Mouse (Mus musculus): ENCODE data around the gene Nrros. TPM values are rescaled to one million over a fixed set of nuclear protein-coding genes. Genes with fewer than 3 reads are reported as not detected.

The Nrros gene
- total and polyA plus RNA-seq, 3 experiments = 55.9 to 59.8 TPM; not detected in 1

- Histone ChIP-seq H3K79me2 (ENCODE audit: control insufficient read depth, insufficient read depth, low read length, poor library complexity) (peaks cover 6% of the 10 kb centered on the region), H3K27me3 (ENCODE audit: control insufficient read depth in 1 of 2, insufficient read depth in 2 of 2, low read length in 2 of 2) (no peaks in the 10 kb centered on the region), H3K4me1 (ENCODE audit: control insufficient read depth in 1 of 2, insufficient read depth in 2 of 2, low read length in 2 of 2) (no peaks in the 10 kb centered on the region; a peak in 2 of 4 replicates), H3K27ac (ENCODE audit: control insufficient read depth, low read depth, low read length) (peak within 1 kb of the TSS; percentile 22), H3K9me3 (replicated peaks; ENCODE audit: insufficient read depth, low read length) (no peaks in the 10 kb centered on the region), H3K4me3 (ENCODE audit: control insufficient read depth in 1 of 2, insufficient read depth in 1 of 2, low read depth in 2 of 2, low read length in 2 of 2) (peak within 1 kb of the TSS; percentile 81 to 87), H3K36me3 (ENCODE audit: control insufficient read depth in 1 of 2, insufficient read depth in 2 of 2, low read length in 2 of 2) (peaks cover 0 to 9% of the 10 kb centered on the region in 2 experiments; a peak in 2 of 4 replicates), H3K9ac (ENCODE audit: control insufficient read depth, low read depth, low read length, poor library complexity, severe bottlenecking) (peak within 1 kb of the TSS; percentile 87)
- DNase-seq (ENCODE audit: low read depth, low spot score) = peak; percentile 93
- TF ChIP-seq RAD21 (IDR thresholded peaks at IDR 0.05; ENCODE audit: low read depth, low read length) (no peak), BHLHE40 (IDR thresholded peaks at IDR 0.05; ENCODE audit: borderline replicate concordance, low read depth, low read length) (no peak), RCOR1 (IDR thresholded peaks at IDR 0.05; ENCODE audit: low read depth, low read length) (no peak), ELF1 (IDR thresholded peaks at IDR 0.05; ENCODE audit: low read depth, low read length) (peak; percentile 29; the same call in 1 of the 2 replicates), SIN3A (IDR thresholded peaks at IDR 0.05; ENCODE audit: low read length) (peak; percentile 84), MEF2A (IDR thresholded peaks at IDR 0.05; ENCODE audit: extremely low read depth, insufficient replicate concordance, low read depth, low read length, poor library complexity, severe bottlenecking) (no peak), EP300 (IDR thresholded peaks at IDR 0.05; ENCODE audit: low read depth in 1 of 2, low read length in 2 of 2) (no peak), POLR2AphosphoS5 (IDR thresholded peaks at IDR 0.05; ENCODE audit: borderline replicate concordance, low read depth, low read length) (no peak), TCF12 (IDR thresholded peaks at IDR 0.05; ENCODE audit: low read depth, low read length) (no peak; the same call in 1 of the 2 replicates), UBTF (IDR thresholded peaks at IDR 0.05; ENCODE audit: borderline replicate concordance, insufficient read depth, low read depth, low read length) (no peak), CTCF (IDR thresholded peaks at IDR 0.05 in 2 of 3, conservative IDR thresholded peaks at IDR 0.05 in 1 of 3; ENCODE audit: control insufficient read depth in 1 of 3, insufficient read depth in 1 of 3, low read depth in 2 of 3, low read length in 3 of 3, poor library complexity in 1 of 3, severe bottlenecking in 1 of 3) (no peak), SMC3 (IDR thresholded peaks at IDR 0.05; ENCODE audit: low read depth, low read length) (no peak), MAX (IDR thresholded peaks at IDR 0.05; ENCODE audit: low read length) (no peak), USF1 (IDR thresholded peaks at IDR 0.05; ENCODE audit: low read depth, low read length) (no peak), MYC (IDR thresholded peaks at IDR 0.05; ENCODE audit: low read depth, low read length) (no peak), NRF1 (IDR thresholded peaks at IDR 0.05; ENCODE audit: insufficient read depth, low read depth, low read length, poor library complexity, severe bottlenecking) (peak; percentile 87), JUND (IDR thresholded peaks at IDR 0.05; ENCODE audit: low read depth, low read length) (no peak), HCFC1 (IDR thresholded peaks at IDR 0.05; ENCODE audit: low read depth, low read length) (peak; percentile 42; the same call in 1 of the 2 replicates), POLR2A (IDR thresholded peaks at IDR 0.05; ENCODE audit: control insufficient read depth in 1 of 2, insufficient read depth in 1 of 2, low read depth in 1 of 2, low read length in 2 of 2, poor library complexity in 1 of 2) (peak; percentile 24 to 83; a peak in 3 of 4 replicates), GABPA (IDR thresholded peaks at IDR 0.05; ENCODE audit: low read depth, low read length) (no peak), TAL1 (IDR thresholded peaks at IDR 0.05; ENCODE audit: low read length) (no peak), TBP (IDR thresholded peaks at IDR 0.05; ENCODE audit: low read depth, low read length) (no peak), E2F4 (IDR thresholded peaks at IDR 0.05; ENCODE audit: borderline replicate concordance, low read depth, low read length) (no peak), NELFE (IDR thresholded peaks at IDR 0.05; ENCODE audit: low read depth, low read length) (peak; percentile 78), ETS1 (IDR thresholded peaks at IDR 0.05; ENCODE audit: low read depth, low read length) (no peak), MAZ (IDR thresholded peaks at IDR 0.05; ENCODE audit: low read depth, low read length) (peak; percentile 56; the same call in 1 of the 2 replicates), MAFK (IDR thresholded peaks at IDR 0.05; ENCODE audit: borderline replicate concordance, low read depth, low read length) (no peak), ZC3H11A (IDR thresholded peaks at IDR 0.05; ENCODE audit: low read depth, low read length) (no peak), USF2 (IDR thresholded peaks at IDR 0.05; ENCODE audit: borderline replicate concordance in 1 of 2, insufficient read depth in 1 of 2, low read depth in 1 of 2, low read length in 2 of 2) (no peak), CHD2 (IDR thresholded peaks at IDR 0.05; ENCODE audit: low read length) (no peak), MXI1 (IDR thresholded peaks at IDR 0.05; ENCODE audit: low read depth, low read length) (peak; percentile 55; the same call in 1 of the 2 replicates), CHD1 (IDR thresholded peaks at IDR 0.05; ENCODE audit: low read depth, low read length) (no peak), KAT2A (conservative IDR thresholded peaks at IDR 0.05; ENCODE audit: low read depth, low read length) (no peak), ZNF384 (IDR thresholded peaks at IDR 0.05; ENCODE audit: low read depth, low read length) (no peak), ZKSCAN1 (IDR thresholded peaks at IDR 0.05; ENCODE audit: low read depth, low read length) (no peak), ZMIZ1 (IDR thresholded peaks at IDR 0.05; ENCODE audit: low read depth, low read length) (peak; percentile 55; the same call in 1 of the 2 replicates), GATA1 (IDR thresholded peaks at IDR 0.05; ENCODE audit: low read depth, low read length) (no peak)
Measured at GRCm38 (mm10) chr16:32099638-32100150, 65.7 kb downstream of the Nrros start, which contains the start of the genes Pigx and Cep19. Gene Pigx (minus strand): TSS chr16:32099740. Gene Cep19 (plus strand): TSS chr16:32099800.
